Mouse (Mus musculus) heart, adult 9 months (tissue): ENCODE data around the gene Ccdc122.
"Not testable (repeated sequence)": the region's sequence is repeated elsewhere in the genome, so short reads cannot be mapped to it uniquely, and the experiment has no call there.

ENCODE experiments used
- DNase-seq, 2 experiments: peaks; one replicate each; pipeline ENCODE4 v3.0.0; 2022; ENCODE audit warnings: low spot score in 2 of 2

Ccdc122 gene

GRCm38 (mm10) chr14:77036226-77037046 is at the start of gene Ccdc122, which contains the start of gene Lacc1:
Gene Ccdc122, plus strand, starts transcription at chr14:77036772.
Gene Lacc1, minus strand, starts transcription at chr14:77036904.
- peak; percentile 76 to 80 for DNase-seq

- DNase-seq = not testable (repeated sequence)
These were observed 46.2 kb upstream of the Ccdc122 start for GRCm38 (mm10) chr14:76990351-76990750.

- DNase-seq = no peak
These were observed 31.8 kb upstream of the Ccdc122 start for GRCm38 (mm10) chr14:77004740-77005139.

- no peak for DNase-seq
These were observed 31.0 kb upstream of the Ccdc122 start for GRCm38 (mm10) chr14:77005566-77005965.

- DNase-seq = peak; percentile 27 to 62
These were observed 28.3 kb upstream of the Ccdc122 start for GRCm38 (mm10) chr14:77008238-77008637.

GRCm38 (mm10) chr14:77011804-77012203 is 24.8 kb upstream of the Ccdc122 start:
- DNase-seq = peak in 1 of 2 experiments; percentile 61

GRCm38 (mm10) chr14:77016783-77017182 is 19.8 kb upstream of the Ccdc122 start:
- DNase-seq = not testable (repeated sequence)

GRCm38 (mm10) chr14:77017211-77017610 is 19.4 kb upstream of the Ccdc122 start:
- DNase-seq = no peak

- no peak for DNase-seq
These were observed 12.1 kb upstream of the Ccdc122 start for GRCm38 (mm10) chr14:77024499-77024898.

- DNase-seq = no peak
These were observed 7.1 kb upstream of the Ccdc122 start for GRCm38 (mm10) chr14:77029319-77030054.

- DNase-seq = no peak
These were observed 5.8 kb upstream of the Ccdc122 start for GRCm38 (mm10) chr14:77030808-77031207.

GRCm38 (mm10) chr14:77032433-77032832 is 4.1 kb upstream of the Ccdc122 start:
- no peak for DNase-seq

- peak in 1 of 2 experiments; percentile 21 for DNase-seq
These were observed 3.2 kb upstream of the Ccdc122 start for GRCm38 (mm10) chr14:77033391-77033790.

- DNase-seq = peak; percentile 38 to 44
These were observed 2.2 kb upstream of the Ccdc122 start for GRCm38 (mm10) chr14:77034175-77034915.

GRCm38 (mm10) chr14:77034970-77035369 is 1.6 kb upstream of the Ccdc122 start:
- no peak for DNase-seq

GRCm38 (mm10) chr14:77037330-77037729 is 758 bp downstream of the Ccdc122 start:
- no peak for DNase-seq

GRCm38 (mm10) chr14:77037832-77038425 is 1.4 kb downstream of the Ccdc122 start:
- DNase-seq = no peak

- no peak for DNase-seq
These were observed 16.7 kb downstream of the Ccdc122 start for GRCm38 (mm10) chr14:77053288-77053687.

- DNase-seq = no peak
These were observed 32.8 kb downstream of the Ccdc122 start for GRCm38 (mm10) chr14:77069361-77069760.

- DNase-seq = no peak
These were observed 44.7 kb downstream of the Ccdc122 start for GRCm38 (mm10) chr14:77081248-77081647.

- DNase-seq = no peak
These were observed 63.7 kb downstream of the Ccdc122 start for GRCm38 (mm10) chr14:77100285-77100684.

- not testable (repeated sequence) for DNase-seq
These were observed 74.0 kb downstream of the Ccdc122 start for GRCm38 (mm10) chr14:77110622-77111021.
